Mouse (Mus musculus) intestine, embryonic 16.5 days (tissue): Measurements from ENCODE around the gene Sox6. TPM values are rescaled to one million over a fixed set of nuclear protein-coding genes. Genes with fewer than 3 reads are reported as not detected.

Experiments
- polyA plus RNA-seq: library from polyadenylated mRNA; unstranded; fragments of >200 nt; fragmentation: Nextera tagmentation; extraction: Ambion mirVana; gene quantifications from 2 replicates; pipeline ENCODE4 v1.2.1, GENCODE M21; 2015

Gene Sox6
- polyA plus RNA-seq, 1 experiment from 2014 or later = 25.3 TPM

Other genes with a start within 250 kb of the Sox6 start
- gene 1110004F10Rik, start 601 bp upstream of the Sox6 start, polyA plus RNA-seq = 180 and 206 TPM in 2 replicates
- gene Gm4353, start 45.8 kb upstream of the Sox6 start, polyA plus RNA-seq = 0.42 and 0.65 TPM in 2 replicates